Mouse (Mus musculus) cerebellum, postnatal 4 days (tissue): ENCODE measurements at regions not wholly inside any gene's neighbourhood (a gene's known extent, or its start where the extent isn't known, plus 50 kb on each side); places are given as distances from the start of the nearest gene placed in this dataset.

Source experiments
- DNase-seq, 2 experiments: peaks; one replicate each; pipeline ENCODE4 v3.0.0; 2022; ENCODE audit warnings: low spot score in 2 of 2, mixed read lengths in 1 of 2

- DNase-seq, result peak in 1 of 2 experiments; percentile 4
Observed at GRCm38 (mm10) chr8:51906516-51906915, 1605.0 kb upstream of the Aga start.

- DNase-seq, result no peak
Observed at GRCm38 (mm10) chr8:51910351-51910750, 1601.2 kb upstream of the Aga start.

GRCm38 (mm10) chr8:51944876-51945275 lies 1566.7 kb upstream of the Aga start:
- DNase-seq, result no peak

- no peak for DNase-seq
Observed at GRCm38 (mm10) chr8:51962516-51962915, 1549.0 kb upstream of the Aga start.

GRCm38 (mm10) chr8:52001696-52002095 lies 1509.8 kb upstream of the Aga start:
- no peak for DNase-seq
